Mouse (Mus musculus) MEL (cell line): ENCODE results near the gene Adh6b. TPM values are rescaled to one million over a fixed set of nuclear protein-coding genes. Genes with fewer than 3 reads are reported as not detected.

Source experiments
- DNase-seq: peaks from one replicate; pipeline ENCODE4 v3.0.0; 2011; ENCODE audit warnings: low read depth, low spot score
- H3K27ac ChIP-seq: 2 replicates; pipeline ENCODE4 v1.5.1; 2012; ENCODE audit warnings: low read depth, mild to moderate bottlenecking, control low read depth, low read length, moderate library complexity; ENCODE audit not compliant: control insufficient read depth
- H3K27me3 ChIP-seq, 2 experiments: fragments of 150-350 bp in 1 of 2; sonication (generic) in 1 of 2; 2 replicates each; pipeline ENCODE4 v1.6.1; 2012; ENCODE audit warnings: low read length in 2 of 2, mild to moderate bottlenecking in 2 of 2, improper control_type of control experiment in 1 of 2, moderate library complexity in 1 of 2; ENCODE audit not compliant: insufficient read depth in 2 of 2, control insufficient read depth in 1 of 2
- H3K36me3 ChIP-seq, 2 experiments: 2 replicates each; pipeline ENCODE4 v1.6.1; 2012 to 2014; ENCODE audit warnings: low read length in 2 of 2, improper control_type of control experiment in 1 of 2, inconsistent platforms in 1 of 2, mild to moderate bottlenecking in 1 of 2; ENCODE audit not compliant: insufficient read depth in 2 of 2, control insufficient read depth in 1 of 2
- H3K4me1 ChIP-seq, 2 experiments: fragments of 150-350 bp in 1 of 2; sonication (generic) in 1 of 2; 2 replicates each; pipeline ENCODE4 v1.6.1; 2012; ENCODE audit warnings: low read length in 2 of 2, improper control_type of control experiment in 1 of 2, mild to moderate bottlenecking in 1 of 2; ENCODE audit not compliant: insufficient read depth in 2 of 2, control insufficient read depth in 1 of 2
- H3K4me3 ChIP-seq, 2 experiments: fragments of 150-350 bp in 1 of 2; sonication (generic) in 1 of 2; 2 replicates each; pipeline ENCODE4 v1.5.1; 2012; ENCODE audit warnings: low read depth in 2 of 2, low read length in 2 of 2, mild to moderate bottlenecking in 2 of 2, moderate library complexity in 2 of 2, control low read depth in 1 of 2, improper control_type of control experiment in 1 of 2; ENCODE audit not compliant: control insufficient read depth in 1 of 2, insufficient read depth in 1 of 2
- H3K79me2 ChIP-seq: 2 replicates; pipeline ENCODE4 v1.6.1; 2012; ENCODE audit warnings: mild to moderate bottlenecking, low read length, moderate library complexity; ENCODE audit not compliant: control insufficient read depth, poor library complexity, insufficient read depth
- H3K9ac ChIP-seq: 2 replicates; pipeline ENCODE4 v1.6.1; 2012; ENCODE audit warnings: low read depth, mild to moderate bottlenecking, control low read depth, low read length, moderate library complexity; ENCODE audit not compliant: control insufficient read depth, poor library complexity, severe bottlenecking
- H3K9me3 ChIP-seq: fragments of 150-350 bp; sonication (generic); replicated peaks from 2 replicates; pipeline ENCODE4 v1.6.1; 2012; ENCODE audit warnings: mild to moderate bottlenecking, low read length, improper control_type of control experiment, moderate library complexity; ENCODE audit not compliant: insufficient read depth
- BHLHE40 ChIP-seq: IDR thresholded peaks from 2 replicates; pipeline ENCODE4 v1.6.1; 2012; ENCODE audit warnings: low read depth, mild to moderate bottlenecking, inconsistent platforms, low read length, improper control_type of control experiment, borderline replicate concordance
- CHD2 ChIP-seq: IDR thresholded peaks from 2 replicates; pipeline ENCODE4 v1.6.1; 2011; ENCODE audit warnings: low read length, improper control_type of control experiment
- ELF1 ChIP-seq: IDR thresholded peaks from 2 replicates; pipeline ENCODE4 v1.6.1; 2014; ENCODE audit warnings: low read depth, mild to moderate bottlenecking, inconsistent platforms, low read length, improper control_type of control experiment, moderate library complexity
- EP300 ChIP-seq, 2 experiments: IDR thresholded peaks; 2 replicates each; pipeline ENCODE4 v1.6.1; 2011; ENCODE audit warnings: improper control_type of control experiment in 2 of 2, low read length in 2 of 2, low read depth in 1 of 2, mild to moderate bottlenecking in 1 of 2
- GABPA ChIP-seq: IDR thresholded peaks from 2 replicates; pipeline ENCODE4 v1.6.1; 2012; ENCODE audit warnings: low read depth, mild to moderate bottlenecking, inconsistent platforms, low read length, improper control_type of control experiment, moderate library complexity
- HCFC1 ChIP-seq: IDR thresholded peaks from 2 replicates; pipeline ENCODE4 v1.6.1; 2012; ENCODE audit warnings: low read depth, mild to moderate bottlenecking, inconsistent platforms, low read length, improper control_type of control experiment, moderate library complexity
- MAX ChIP-seq: IDR thresholded peaks from 2 replicates; pipeline ENCODE4 v1.6.1; 2011; ENCODE audit warnings: low read length, improper control_type of control experiment
- MAZ ChIP-seq: IDR thresholded peaks from 2 replicates; pipeline ENCODE4 v1.6.1; 2012; ENCODE audit warnings: low read depth, mild to moderate bottlenecking, inconsistent platforms, low read length, improper control_type of control experiment
- MXI1 ChIP-seq: IDR thresholded peaks from 2 replicates; pipeline ENCODE4 v1.6.1; 2011; ENCODE audit warnings: mild to moderate bottlenecking, low read depth, low read length, improper control_type of control experiment
- MYB ChIP-seq: IDR thresholded peaks from 2 replicates; pipeline ENCODE4 v1.6.1; 2011; ENCODE audit warnings: mild to moderate bottlenecking, low read depth, low read length, improper control_type of control experiment
- NELFE ChIP-seq: IDR thresholded peaks from 2 replicates; pipeline ENCODE4 v1.6.1; 2011; ENCODE audit warnings: low read depth, low read length, improper control_type of control experiment
- NRF1 ChIP-seq: IDR thresholded peaks from 2 replicates; pipeline ENCODE4 v1.6.1; 2014; ENCODE audit warnings: low read depth, mild to moderate bottlenecking, inconsistent platforms, low read length, improper control_type of control experiment, moderate library complexity; ENCODE audit not compliant: poor library complexity, insufficient read depth, severe bottlenecking
- POLR2A ChIP-seq, 2 experiments: IDR thresholded peaks; 2 replicates each; pipeline ENCODE4 v1.6.1; 2011 to 2012; ENCODE audit warnings: low read length in 2 of 2, mild to moderate bottlenecking in 2 of 2, control low read depth in 1 of 2, improper control_type of control experiment in 1 of 2, low read depth in 1 of 2, moderate library complexity in 1 of 2; ENCODE audit not compliant: control insufficient read depth in 1 of 2, insufficient read depth in 1 of 2, poor library complexity in 1 of 2
- POLR2AphosphoS2 ChIP-seq: IDR thresholded peaks from 2 replicates; pipeline ENCODE4 v1.6.1; 2011; ENCODE audit warnings: low read length, improper control_type of control experiment
- POLR2AphosphoS5 ChIP-seq: IDR thresholded peaks from 2 replicates; pipeline ENCODE4 v1.6.1; 2012; ENCODE audit warnings: low read depth, borderline replicate concordance, mild to moderate bottlenecking, inconsistent platforms, low read length, moderate library complexity, mixed read lengths
- RCOR1 ChIP-seq: IDR thresholded peaks from 2 replicates; pipeline ENCODE4 v1.6.1; 2012; ENCODE audit warnings: low read depth, mild to moderate bottlenecking, inconsistent platforms, low read length, improper control_type of control experiment
- SMC3 ChIP-seq: IDR thresholded peaks from 2 replicates; pipeline ENCODE4 v1.6.1; 2011; ENCODE audit warnings: low read depth, low read length, improper control_type of control experiment
- TAL1 ChIP-seq: IDR thresholded peaks from 2 replicates; pipeline ENCODE4 v1.6.1; 2012; ENCODE audit warnings: mild to moderate bottlenecking, inconsistent platforms, low read length, moderate library complexity, mixed read lengths
- TBP ChIP-seq: IDR thresholded peaks from 2 replicates; pipeline ENCODE4 v1.8.0; 2011; ENCODE audit warnings: low read depth, low read length, improper control_type of control experiment
- TCF12 ChIP-seq: IDR thresholded peaks from 2 replicates; pipeline ENCODE4 v1.6.1; 2014; ENCODE audit warnings: low read depth, mild to moderate bottlenecking, inconsistent platforms, low read length, improper control_type of control experiment, moderate library complexity
- UBTF ChIP-seq: IDR thresholded peaks from 2 replicates; pipeline ENCODE4 v1.6.1; 2012; ENCODE audit warnings: low read depth, mild to moderate bottlenecking, inconsistent platforms, low read length, improper control_type of control experiment, moderate library complexity, borderline replicate concordance; ENCODE audit not compliant: insufficient read depth
- USF1 ChIP-seq: IDR thresholded peaks from 2 replicates; pipeline ENCODE4 v1.6.1; 2014; ENCODE audit warnings: low read depth, mild to moderate bottlenecking, inconsistent platforms, low read length, improper control_type of control experiment, moderate library complexity
- USF2 ChIP-seq, 2 experiments: IDR thresholded peaks; 2 replicates each; pipeline ENCODE4 v1.6.1; 2011 to 2012; ENCODE audit warnings: improper control_type of control experiment in 2 of 2, low read length in 2 of 2, borderline replicate concordance in 1 of 2, inconsistent platforms in 1 of 2, low read depth in 1 of 2, mild to moderate bottlenecking in 1 of 2; ENCODE audit not compliant: insufficient read depth in 1 of 2
- ZC3H11A ChIP-seq: IDR thresholded peaks from 2 replicates; pipeline ENCODE4 v1.6.1; 2012; ENCODE audit warnings: low read depth, mild to moderate bottlenecking, inconsistent platforms, low read length, improper control_type of control experiment
- ZKSCAN1 ChIP-seq: IDR thresholded peaks from 2 replicates; pipeline ENCODE4 v1.6.1; 2012; ENCODE audit warnings: low read depth, mild to moderate bottlenecking, inconsistent platforms, low read length, improper control_type of control experiment, moderate library complexity
- ZMIZ1 ChIP-seq: IDR thresholded peaks from 2 replicates; pipeline ENCODE4 v1.6.1; 2012; ENCODE audit warnings: low read depth, mild to moderate bottlenecking, inconsistent platforms, low read length, improper control_type of control experiment, moderate library complexity
- ZNF384 ChIP-seq: IDR thresholded peaks from 2 replicates; pipeline ENCODE4 v1.6.1; 2012; ENCODE audit warnings: low read depth, mild to moderate bottlenecking, inconsistent platforms, low read length, improper control_type of control experiment
- polyA plus RNA-seq, 2 experiments: library from polyadenylated mRNA; stranded (reverse) in 1 of 2; unstranded in 1 of 2; fragments of >175 nt in 1 of 2; fragments of >200 nt in 1 of 2; gene quantifications; 2 replicates each; pipeline versions ENCODE4 v1.2.1 to v1.2.4; 2012; ENCODE audit warnings: low replicate concordance in 2 of 2, low read depth in 1 of 2; ENCODE audit not compliant: insufficient read length in 2 of 2, insufficient read depth in 1 of 2, missing spikeins in 1 of 2
- total RNA-seq: library from RNA; depleted of rRNA; stranded (reverse); fragments of 300-350 nt; gene quantifications from 2 replicates; pipeline ENCODE4 v1.2.3, GENCODE M21; 2012

The Adh6b gene
- total and polyA plus RNA-seq, 3 experiments, result not detected

DNA sequence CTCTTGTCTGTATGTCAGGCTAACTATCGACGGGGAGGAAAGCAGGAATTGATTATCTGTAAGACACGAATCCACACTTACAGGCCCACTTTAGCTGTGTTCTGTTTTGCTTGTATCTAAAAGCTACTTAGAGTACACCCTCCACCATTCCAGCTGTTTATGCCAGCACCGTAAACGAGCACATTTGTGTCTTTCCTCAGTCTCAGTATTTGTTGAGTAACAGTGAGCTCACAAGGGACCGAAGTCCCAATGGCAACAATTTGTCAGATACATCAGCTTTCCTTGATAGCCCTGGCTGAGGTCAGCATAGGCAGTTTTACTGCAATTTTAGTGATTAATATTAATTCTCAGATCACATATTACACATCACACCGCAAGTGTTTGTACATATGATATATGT is 17.3 kb downstream of the Adh6b start:
- Histone ChIP-seq H3K79me2 (no peaks in the 10 kb centered on the region), H3K27ac (no peak overlapping the region), H3K27me3 (peaks cover 8 to 16% of the 10 kb centered on the region in 2 experiments), H3K36me3 (no peaks in the 10 kb centered on the region), H3K4me3 (no peak overlapping the region), H3K9ac (no peak overlapping the region), H3K4me1 (no peaks in the 10 kb centered on the region)
- TF ChIP-seq GABPA (no peak), TBP (no peak), TAL1 (no peak), RCOR1 (no peak), ZC3H11A (no peak), ELF1 (no peak), BHLHE40 (no peak), HCFC1 (no peak), MXI1 (no peak), POLR2AphosphoS5 (no peak), ZMIZ1 (no peak), MYB (no peak), ZKSCAN1 (no peak), MAX (no peak), TCF12 (no peak), MAZ (no peak), USF2 (IDR thresholded peaks at IDR 0.05; ENCODE audit: borderline replicate concordance in 1 of 2, insufficient read depth in 1 of 2, low read depth in 1 of 2, low read length in 2 of 2) (no peak), UBTF (no peak), NRF1 (no peak)
- TF ChIP-seq, all 39 proteins: peak for 0
- no peaks in the 10 kb centered on the region for H3K9me3 ChIP-seq
- no peak for DNase-seq

DNA sequence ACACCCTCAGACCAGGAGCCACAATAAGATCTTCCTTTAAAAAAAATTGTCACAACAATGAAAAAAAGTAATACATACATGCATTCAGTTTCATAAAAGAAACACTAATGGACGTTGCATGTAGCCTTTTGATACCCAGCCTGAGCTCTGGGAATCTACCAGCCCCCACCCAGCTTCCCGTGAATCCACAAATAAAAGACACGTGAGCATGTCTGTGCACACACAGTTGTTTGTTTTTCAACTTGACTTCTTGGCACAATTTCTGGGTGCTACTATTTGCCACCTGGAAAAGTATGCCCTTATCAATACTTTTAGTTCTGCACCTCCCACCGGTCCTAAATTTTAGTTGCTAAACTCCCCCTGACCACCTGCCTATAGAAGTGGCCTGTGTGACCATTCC is 19.1 kb downstream of the Adh6b start:
- H3K4me3 ChIP-seq, result no peak overlapping the region
- peaks cover 7 to 16% of the 10 kb centered on the region in 2 experiments for H3K27me3 ChIP-seq
- no peak for TF ChIP-seq GABPA
- TF ChIP-seq BHLHE40, result no peak
- no peak for TF ChIP-seq TCF12
- TF ChIP-seq EP300 (IDR thresholded peaks at IDR 0.05; ENCODE audit: low read depth in 1 of 2, low read length in 2 of 2), result no peak
- TF ChIP-seq ZKSCAN1, result no peak
- TF ChIP-seq USF1, result no peak
- TF ChIP-seq ZMIZ1, result no peak
- TF ChIP-seq ELF1, result no peak
- TF ChIP-seq ZNF384, result no peak
- TF ChIP-seq CHD2, result no peak
- no peak for TF ChIP-seq POLR2A (IDR thresholded peaks at IDR 0.05; ENCODE audit: control insufficient read depth in 1 of 2, insufficient read depth in 1 of 2, low read depth in 1 of 2, low read length in 2 of 2, poor library complexity in 1 of 2)
- no peak for TF ChIP-seq HCFC1
- TF ChIP-seq MXI1, result no peak
- no peak for TF ChIP-seq MAX
- TF ChIP-seq SMC3, result no peak
- no peak for TF ChIP-seq POLR2AphosphoS2
- TF ChIP-seq UBTF, result no peak
- TF ChIP-seq MAZ, result no peak
- TF ChIP-seq NELFE, result no peak
- H3K9me3 ChIP-seq, result no peaks in the 10 kb centered on the region
- no peak for DNase-seq
- no peaks in the 10 kb centered on the region for H3K4me1 ChIP-seq
- H3K27ac ChIP-seq, result no peak overlapping the region
- H3K36me3 ChIP-seq, result no peaks in the 10 kb centered on the region
- H3K9ac ChIP-seq, result no peak overlapping the region
- no peaks in the 10 kb centered on the region for H3K79me2 ChIP-seq
